Comparison of ENCODE assay signal across 26 mouse cellular contexts in genomic region chr8:49826231-49826630, GRCm38 (mm10).
DNase-seq lines count a peak whose midpoint lies in the region; ATAC-seq and TF ChIP-seq lines count a peak whose summit lies in the region.
"Had no signal": no experiment of that assay in that cellular context is flagged by ENCODE, and none has a peak within 500 bp of the region (broad histone marks: within the 10 kb centered on the region; RNA-seq: fewer than 3 reads in every experiment).

No protein-coding gene starts in this region.

- H3K36me3 ChIP-seq in forebrain, embryonic 14.5 days (ENCODE audit: control insufficient read depth, insufficient read depth, low read length): no peaks in the 10 kb centered on the region
- H3K36me3 ChIP-seq in forebrain, embryonic 12.5 days (replicated peaks): no peaks in the 10 kb centered on the region
- H3K36me3 ChIP-seq in forebrain, postnatal 0 days (ENCODE audit: insufficient read depth): no peaks in the 10 kb centered on the region
- H3K36me3 ChIP-seq in forebrain, embryonic 10.5 days (replicated peaks): no peaks in the 10 kb centered on the region
- H3K36me3 ChIP-seq: heart, embryonic 12.5 days; heart, embryonic 15.5 days; hindbrain, embryonic 10.5 days; hindbrain, embryonic 13.5 days had no signal

- H3K4me1 ChIP-seq in forebrain, embryonic 14.5 days (ENCODE audit: control insufficient read depth, insufficient read depth, low read length): peaks cover 2% of the 10 kb centered on the region; the same call in 1 of the 2 replicates
- no peaks in the 10 kb centered on the region for H3K4me1 ChIP-seq in forebrain, embryonic 12.5 days
- no peaks in the 10 kb centered on the region for H3K4me1 ChIP-seq in forebrain, postnatal 0 days (ENCODE audit: insufficient read depth)
- H3K4me1 ChIP-seq in forebrain, embryonic 10.5 days: peaks cover 20% of the 10 kb centered on the region
- H3K4me1 ChIP-seq: heart, embryonic 12.5 days; heart, embryonic 15.5 days had no signal

- no peak overlapping the region for H3K9ac ChIP-seq in forebrain, embryonic 14.5 days (ENCODE audit: low read length)
- H3K9ac ChIP-seq in forebrain, embryonic 12.5 days: no peak overlapping the region
- H3K9ac ChIP-seq in forebrain, postnatal 0 days: no peak overlapping the region
- H3K9ac ChIP-seq: heart, embryonic 12.5 days; heart, embryonic 15.5 days; hindbrain, embryonic 13.5 days had no signal

- no peaks in the 10 kb centered on the region for H3K27me3 ChIP-seq in forebrain, embryonic 14.5 days (replicated peaks; ENCODE audit: control insufficient read depth, insufficient read depth, low read length)
- H3K27me3 ChIP-seq in forebrain, embryonic 12.5 days: 0 out of 2 replicates have a peak, but pooled peaks cover 4% of the 10 kb centered on the region
- no peaks in the 10 kb centered on the region for H3K27me3 ChIP-seq in forebrain, postnatal 0 days (ENCODE audit: insufficient read depth, low read length)
- H3K27me3 ChIP-seq in forebrain, embryonic 10.5 days (ENCODE audit: poor library complexity, severe bottlenecking): peaks cover 4% of the 10 kb centered on the region; the same call in 1 of the 2 replicates
- H3K27me3 ChIP-seq: heart, embryonic 12.5 days; heart, embryonic 15.5 days; hindbrain, embryonic 13.5 days had no signal

- H3K4me3 ChIP-seq in forebrain, embryonic 14.5 days (ENCODE audit: low read depth, low read length): no peak overlapping the region
- no peak overlapping the region for H3K4me3 ChIP-seq in forebrain, embryonic 12.5 days (replicated peaks)
- no peak overlapping the region for H3K4me3 ChIP-seq in forebrain, postnatal 0 days (ENCODE audit: low read depth, low read length)
- H3K4me3 ChIP-seq in forebrain, embryonic 10.5 days: no peak overlapping the region
- H3K4me3 ChIP-seq: heart, embryonic 12.5 days; heart, embryonic 15.5 days; hindbrain, embryonic 10.5 days; hindbrain, embryonic 13.5 days had no signal

- no peak for TF ChIP-seq CTCF in forebrain, postnatal 0 days (IDR thresholded peaks at IDR 0.05; ENCODE audit: low read depth)
- TF ChIP-seq CTCF in brain, embryonic 14.5 days (IDR thresholded peaks at IDR 0.05; ENCODE audit: borderline replicate concordance, extremely low read depth, insufficient read depth, insufficient read length): no peak

- no peak overlapping the region for H3K4me2 ChIP-seq in forebrain, embryonic 14.5 days (ENCODE audit: low read length)
- no peak overlapping the region for H3K4me2 ChIP-seq in forebrain, embryonic 12.5 days
- H3K4me2 ChIP-seq in forebrain, postnatal 0 days (ENCODE audit: low read depth): no peak overlapping the region
- H3K4me2 ChIP-seq: heart, embryonic 12.5 days; heart, embryonic 15.5 days; hindbrain, embryonic 13.5 days had no signal

- ATAC-seq in forebrain, embryonic 14.5 days: no peak; the same call in 1 of the 2 replicates
- no peak for ATAC-seq in forebrain, embryonic 12.5 days (ENCODE audit: low FRiP score)
- peak; percentile 57; the same call in 1 of the 2 replicates for ATAC-seq in forebrain, postnatal 0 days
- ATAC-seq: CD4-positive, CD25-positive, alpha-beta regulatory T cell, adult 4 months; hindbrain, postnatal 0 days; inflammation-experienced regulatory T-cells, adult 6 months; intestine, embryonic 16.5 days had no signal

- H3K27ac ChIP-seq in forebrain, embryonic 14.5 days (ENCODE audit: low read depth, low read length): no peak overlapping the region
- no peak overlapping the region for H3K27ac ChIP-seq in forebrain, embryonic 12.5 days
- no peak overlapping the region for H3K27ac ChIP-seq in forebrain, postnatal 0 days (ENCODE audit: low read depth, low read length)
- H3K27ac ChIP-seq in forebrain, embryonic 10.5 days: no peak overlapping the region
- H3K27ac ChIP-seq: heart, embryonic 15.5 days; hindbrain, embryonic 10.5 days; hindbrain, embryonic 13.5 days; hindbrain, postnatal 0 days had no signal

- DNase-seq in forebrain, embryonic 14.5 days (ENCODE audit: low spot score): peak; percentile 69
- DNase-seq in forebrain, postnatal 0 days: peak; percentile 66
- DNase-seq in forebrain, embryonic 10.5 days (ENCODE audit: extremely low spot score, low spot score): no peak
- DNase-seq in brain, embryonic 14.5 days (ENCODE audit: low read depth): peak; percentile 78
- peak; percentile 16 for DNase-seq in telencephalon, adult 2 months (ENCODE audit: low read depth, low spot score)
- no peak for DNase-seq in right cerebral cortex, adult 18-20 months
- DNase-seq: adrenal gland, adult 2 months; adrenal gland, postnatal 14 days; cerebellum, adult 11-12 months; cerebellum, adult 8-10 months; embryo, embryonic 11 days; gastrocnemius, postnatal 25 days; heart, adult 18-20 months; heart, postnatal 10 days; heart, postnatal 36 days; kidney, adult 18-20 months; kidney, adult 9 months had no signal

- TF ChIP-seq POLR2A in brain, embryonic 14.5 days (IDR thresholded peaks at IDR 0.05; ENCODE audit: borderline replicate concordance, extremely low read depth, insufficient read depth, insufficient read length, poor library complexity, severe bottlenecking): no peak

- no peaks in the 10 kb centered on the region for H3K9me3 ChIP-seq in forebrain, embryonic 14.5 days (replicated peaks; ENCODE audit: control insufficient read depth, low read length)
- H3K9me3 ChIP-seq in forebrain, embryonic 12.5 days: no peaks in the 10 kb centered on the region
- H3K9me3 ChIP-seq in forebrain, postnatal 0 days (ENCODE audit: low read length): no peaks in the 10 kb centered on the region
- no peaks in the 10 kb centered on the region for H3K9me3 ChIP-seq in forebrain, embryonic 10.5 days
- H3K9me3 ChIP-seq: heart, embryonic 12.5 days; heart, embryonic 15.5 days; hindbrain, embryonic 10.5 days; hindbrain, embryonic 13.5 days had no signal

Comparison
In these comparisons a context has a peak if more than half of its experiments do, and no peak if none do; other contexts are left out.
1. DNase-seq: peak in forebrain, embryonic 14.5 days (single experiment), forebrain, postnatal 0 days (single experiment), brain, embryonic 14.5 days (single experiment) and telencephalon, adult 2 months (single experiment); none in forebrain, embryonic 10.5 days (single experiment) and right cerebral cortex, adult 18-20 months (single experiment).